Mouse (Mus musculus): ENCODE measurements around the gene Tap2.
A peak's percentile ranks its signal among the peaks of the same experiment; 100 is the strongest.

DNA sequence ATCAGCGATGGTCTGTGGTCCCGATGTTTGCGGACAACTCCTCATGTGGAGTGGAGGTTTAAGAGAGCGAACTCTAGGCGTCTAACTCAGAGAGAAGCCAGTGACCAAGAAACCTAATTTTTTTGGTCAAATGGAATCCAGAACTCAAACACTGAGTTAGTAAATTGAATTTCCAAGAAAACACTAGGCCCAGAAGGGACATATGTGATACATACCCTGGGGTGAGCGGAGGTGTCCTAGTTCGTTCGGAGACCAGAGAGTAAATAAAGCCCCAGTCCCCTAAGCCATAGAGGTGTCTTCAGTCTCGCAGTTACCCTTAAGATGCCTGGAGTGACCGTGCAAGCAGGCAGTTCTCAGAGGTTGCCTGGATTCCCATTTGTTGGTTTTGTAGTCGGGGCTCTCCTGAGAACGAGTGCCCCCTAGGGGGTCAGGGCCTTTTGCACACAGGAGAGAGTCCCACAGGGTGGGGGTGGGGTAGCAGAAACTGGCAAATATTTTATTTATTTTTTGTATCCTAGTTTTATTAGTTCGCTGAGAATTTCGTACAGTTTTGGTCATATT lies 60.6 kb downstream of the Tap2 start:
- TF ChIP-seq CTCF (IDR thresholded peaks at IDR 0.05; ENCODE audit: control insufficient read depth, insufficient read depth, low read length) (peak; percentile 31; the same call in 1 of the 2 replicates), POLR2A (IDR thresholded peaks at IDR 0.05; ENCODE audit: borderline replicate concordance, control insufficient read depth, low read depth, low read length) (no peak)

Data from bone marrow, adult 2 months (tissue).